Mouse (Mus musculus) midbrain, embryonic 16.5 days (tissue): ENCODE results near the gene Ankrd33. TPM values are rescaled to one million over a fixed set of nuclear protein-coding genes. Genes with fewer than 3 reads are reported as not detected.
"Not testable (repeated sequence)": the region's sequence is repeated elsewhere in the genome, so short reads cannot be mapped to it uniquely, and the experiment has no call there.

Experiments
- ATAC-seq: fragments of 200-750 bp; cut with Nextera tagmentation; 2 replicates; pipeline ENCODE4 v1.8.0; 2017; ENCODE audit warnings: moderate TSS enrichment
- H3K27ac ChIP-seq: fragments of 300-500 bp; sonication (generic); 2 replicates; pipeline ENCODE4 v1.5.1; 2014; ENCODE audit warnings: mild to moderate bottlenecking, low read length, mixed read lengths
- H3K27me3 ChIP-seq: fragments of 300-500 bp; sonication (generic); 2 replicates; pipeline ENCODE4 v1.6.1; 2014; ENCODE audit warnings: low read depth, low read length, mixed read lengths; ENCODE audit not compliant: control insufficient read depth, insufficient read depth
- H3K36me3 ChIP-seq: fragments of 300-500 bp; sonication (generic); 2 replicates; pipeline ENCODE4 v1.6.1; 2014; ENCODE audit warnings: mild to moderate bottlenecking, low read length, moderate library complexity, mixed read lengths; ENCODE audit not compliant: control insufficient read depth, insufficient read depth
- H3K4me1 ChIP-seq: fragments of 300-500 bp; sonication (generic); 2 replicates; pipeline ENCODE4 v1.6.1; 2014; ENCODE audit warnings: mild to moderate bottlenecking, low read length, mixed read lengths; ENCODE audit not compliant: control insufficient read depth, insufficient read depth
- H3K4me2 ChIP-seq: fragments of 300-500 bp; sonication (generic); 2 replicates; pipeline ENCODE4 v1.6.1; 2014; ENCODE audit warnings: mild to moderate bottlenecking, low read length, mixed read lengths
- H3K4me3 ChIP-seq: fragments of 300-500 bp; sonication (generic); 2 replicates; pipeline ENCODE4 v1.5.1; 2014; ENCODE audit warnings: low read depth, mild to moderate bottlenecking, low read length, moderate library complexity, mixed read lengths
- H3K9ac ChIP-seq: fragments of 300-500 bp; sonication (generic); 2 replicates; pipeline ENCODE4 v1.6.1; 2014; ENCODE audit warnings: low read depth, low read length, mixed read lengths
- H3K9me3 ChIP-seq: fragments of 300-500 bp; sonication (generic); replicated peaks from 2 replicates; pipeline ENCODE4 v1.6.1; 2014; ENCODE audit warnings: mild to moderate bottlenecking, low read length, mixed read lengths; ENCODE audit not compliant: control insufficient read depth, poor library complexity, severe bottlenecking
- WGBS: fragments of 180-500 bp; shearing (Covaris S2); extraction: QIAGEN DNeasy Blood & Tissue Kit; methylation state at CpG from one replicate; pipeline ENCODE4 v1.1.7; 2014; 5-methylcytosine and 5-hydroxymethylcytosine counted together
- polyA plus RNA-seq: library from polyadenylated mRNA; unstranded; fragments of >200 nt; fragmentation: Nextera tagmentation; extraction: Ambion mirVana; gene quantifications from 2 replicates; pipeline ENCODE4 v1.2.1, GENCODE M21; 2015

Gene Ankrd33
- polyA plus RNA-seq, 1 experiment from 2014 or later, result not detected

DNA sequence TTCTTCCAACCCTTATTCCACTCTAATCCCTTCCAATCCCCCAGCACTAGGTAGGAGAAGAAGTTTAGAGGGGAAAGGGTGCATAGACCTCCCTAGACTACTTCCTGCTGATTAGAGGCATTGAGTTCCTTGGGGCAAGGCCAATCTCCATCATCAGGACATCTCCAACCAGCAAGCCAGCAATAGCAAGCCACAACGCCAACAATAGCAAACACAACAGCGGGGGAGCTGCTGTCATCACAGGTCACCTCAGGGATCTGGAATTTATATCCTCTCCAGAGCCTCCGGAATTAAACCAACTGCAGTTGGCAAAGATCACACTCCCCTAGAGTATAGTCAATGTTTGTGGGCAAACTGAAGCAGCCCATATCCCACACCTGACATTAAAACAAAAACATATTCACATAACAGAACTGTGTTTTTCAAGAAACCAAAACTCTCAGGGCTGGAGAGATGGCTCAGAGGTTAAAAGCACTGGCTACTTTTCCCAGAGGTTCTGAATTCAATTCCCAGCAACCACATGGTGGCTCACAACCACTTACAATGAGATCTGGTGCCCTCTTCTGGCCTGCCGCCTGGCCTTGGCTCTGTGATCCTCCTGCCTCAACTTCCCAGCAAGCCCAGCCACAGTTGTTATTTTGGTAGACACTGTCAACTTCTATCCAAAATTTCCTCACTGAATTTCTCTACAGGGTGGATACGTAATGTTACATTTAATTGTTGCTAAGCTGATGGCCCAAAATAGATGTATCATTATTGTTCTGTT lies 7.5 kb upstream of the Ankrd33 start:
- no peaks in the 10 kb centered on the region for H3K36me3 ChIP-seq
- 88% methylated on average over 5 of the region's 5 CpGs for WGBS
- H3K4me1 ChIP-seq, result no peaks in the 10 kb centered on the region
- H3K9ac ChIP-seq, result no peak overlapping the region
- no peak overlapping the region for H3K4me2 ChIP-seq
- no peak overlapping the region for H3K4me3 ChIP-seq
- no peak overlapping the region for H3K27ac ChIP-seq
- no peak for ATAC-seq
- H3K9me3 ChIP-seq, result no peaks in the 10 kb centered on the region
- no peaks in the 10 kb centered on the region for H3K27me3 ChIP-seq

DNA sequence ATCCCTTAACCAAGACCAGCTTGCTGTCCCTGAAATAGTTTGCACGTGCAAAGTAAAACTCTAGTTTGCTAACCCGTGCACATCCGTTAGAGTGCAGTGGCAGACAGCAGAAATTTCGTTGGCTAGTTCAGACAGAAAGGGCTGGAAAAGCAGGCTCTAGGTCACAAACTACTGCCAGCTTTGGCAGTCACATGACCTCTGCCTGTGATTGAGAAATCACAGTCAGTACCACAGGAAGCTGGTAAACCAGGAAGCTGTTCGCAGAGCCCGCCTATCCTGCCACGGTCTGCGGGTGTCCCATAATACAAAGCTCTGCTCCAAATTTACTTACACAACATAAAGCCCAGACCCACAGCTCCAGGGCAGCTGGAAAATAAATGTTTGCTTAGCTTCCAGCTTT lies 2.4 kb upstream of the Ankrd33 start:
- no peak overlapping the region for H3K27ac ChIP-seq
- no peaks in the 10 kb centered on the region; the same call in 1 of the 2 replicates for H3K9me3 ChIP-seq
- ATAC-seq, result no peak
- H3K9ac ChIP-seq, result no peak overlapping the region
- no peak overlapping the region for H3K4me2 ChIP-seq
- H3K4me3 ChIP-seq, result no peak overlapping the region
- WGBS, result 85% methylated on average over 8 of the region's 8 CpGs
- H3K27me3 ChIP-seq, result no peaks in the 10 kb centered on the region
- H3K36me3 ChIP-seq, result no peaks in the 10 kb centered on the region
- no peaks in the 10 kb centered on the region for H3K4me1 ChIP-seq

DNA sequence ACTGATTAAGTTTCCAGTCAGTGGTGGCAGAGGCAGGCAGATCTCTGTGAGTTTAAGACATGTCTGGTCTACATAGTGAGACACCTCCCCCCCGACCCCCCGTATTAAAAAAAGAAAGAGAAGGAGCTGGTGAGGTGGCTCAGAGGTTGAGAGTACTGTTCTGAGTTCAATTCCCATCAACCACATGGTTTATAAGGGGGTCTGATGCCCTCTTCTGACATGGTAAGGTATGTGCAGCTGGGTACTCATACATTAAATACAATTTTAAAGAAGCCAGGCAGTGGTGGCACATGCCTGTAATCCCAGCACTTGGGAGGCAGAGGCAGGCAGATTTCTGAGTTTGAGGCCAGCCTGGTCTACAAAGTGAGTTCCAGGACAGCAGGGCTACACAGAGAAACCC lies 1.8 kb upstream of the Ankrd33 start:
- ATAC-seq, H3K9ac ChIP-seq, H3K4me3 ChIP-seq, H3K27ac ChIP-seq, H3K27me3 ChIP-seq, H3K9me3 ChIP-seq, H3K36me3 ChIP-seq, H3K4me1 ChIP-seq, H3K4me2 ChIP-seq: not testable (repeated sequence)
- whole genome bisulfite sequencing, result 88% methylated on average over 2 of the region's 2 CpGs

DNA sequence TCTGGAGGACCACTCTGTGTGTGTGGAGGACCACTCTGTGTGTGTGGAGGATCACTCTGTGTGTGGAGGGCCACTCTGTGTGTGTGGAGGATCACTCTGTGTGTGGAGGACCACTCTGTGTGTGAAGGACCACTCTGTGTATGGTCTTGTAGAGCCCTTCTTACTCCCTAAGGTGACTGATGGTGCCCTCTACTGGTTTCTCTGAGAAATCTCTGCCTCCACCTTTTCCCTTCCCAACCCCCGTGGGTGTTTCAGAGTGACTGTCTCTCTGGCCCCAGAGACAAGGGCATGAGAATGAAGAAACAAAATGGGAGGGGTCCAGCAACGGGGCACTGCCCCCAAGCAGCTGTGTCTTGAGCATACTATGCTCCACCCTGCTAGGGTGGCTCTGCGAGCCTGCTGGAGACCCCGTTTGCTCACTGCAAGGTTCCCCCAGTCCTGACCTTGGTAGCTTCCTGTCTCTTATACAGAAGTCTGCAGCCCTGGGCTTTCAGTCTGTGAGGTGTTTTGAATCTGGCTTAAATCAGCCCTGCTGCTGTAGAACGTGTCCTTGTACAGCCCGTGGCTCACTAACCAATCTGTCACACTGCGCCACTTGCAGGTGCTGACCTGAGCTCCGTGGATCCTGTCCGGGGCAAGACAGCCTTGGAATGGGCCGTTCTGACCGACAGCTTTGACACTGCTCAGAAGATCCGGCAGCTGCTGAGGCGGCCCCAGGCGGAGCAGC lies 3.0 kb downstream of the Ankrd33 start:
- H3K36me3 ChIP-seq, result no peaks in the 10 kb centered on the region
- WGBS, result 66% methylated on average over 14 of the region's 14 CpGs
- no peaks in the 10 kb centered on the region; the same call in 1 of the 2 replicates for H3K9me3 ChIP-seq
- no peak overlapping the region for H3K27ac ChIP-seq
- H3K9ac ChIP-seq, result no peak overlapping the region
- H3K4me3 ChIP-seq, result no peak overlapping the region
- H3K4me1 ChIP-seq, result no peaks in the 10 kb centered on the region
- no peaks in the 10 kb centered on the region for H3K27me3 ChIP-seq
- no peak for ATAC-seq
- H3K4me2 ChIP-seq, result no peak overlapping the region

DNA sequence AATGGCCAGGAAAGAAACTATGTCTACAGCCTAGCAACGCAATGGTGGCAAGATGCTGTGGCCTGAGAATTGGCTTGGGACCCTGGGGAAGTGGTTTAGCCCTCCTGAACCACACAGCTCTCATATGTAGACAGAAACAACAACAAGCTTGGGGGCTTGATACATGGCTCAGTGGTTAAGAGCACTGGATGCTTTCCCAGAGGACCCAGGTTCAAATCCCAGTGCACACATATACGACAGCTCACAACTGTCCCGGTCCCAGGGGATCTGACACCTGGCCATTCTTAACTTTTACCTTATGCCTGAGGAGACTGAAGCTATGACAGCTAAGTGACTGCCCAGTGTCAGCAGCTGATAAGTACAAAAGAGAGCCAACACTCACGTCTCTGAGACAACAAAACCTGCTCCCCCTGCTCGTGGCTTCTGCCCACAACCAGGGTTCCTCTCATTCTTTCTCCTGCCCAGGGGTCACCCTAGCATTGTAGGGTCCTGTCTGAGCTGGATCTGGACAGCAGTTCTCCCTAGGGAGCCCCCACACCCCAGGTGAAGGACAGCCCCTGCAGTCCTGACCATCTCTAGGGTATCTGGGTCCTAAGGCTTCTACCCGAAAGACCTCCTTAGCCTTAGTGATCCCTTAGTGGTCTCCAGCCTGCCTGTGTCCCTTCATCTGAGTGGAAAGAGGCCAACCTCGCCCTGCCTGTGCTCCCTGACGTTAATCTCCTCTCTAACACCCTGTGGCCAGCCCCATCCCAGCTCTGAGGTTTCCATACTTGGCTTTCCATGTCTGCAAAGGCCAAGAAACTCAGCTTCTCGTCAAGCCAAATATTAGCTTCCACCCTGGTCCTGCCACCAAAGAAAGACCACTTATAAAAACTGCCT lies 6.1 kb downstream of the Ankrd33 start:
- Histone ChIP-seq H3K4me3 (no peak overlapping the region), H3K4me1 (no peaks in the 10 kb centered on the region), H3K27me3 (no peaks in the 10 kb centered on the region), H3K27ac (no peak overlapping the region), H3K36me3 (no peaks in the 10 kb centered on the region), H3K9me3 (no peaks in the 10 kb centered on the region), H3K9ac (no peak overlapping the region), H3K4me2 (no peak overlapping the region)
- ATAC-seq, result no peak
- WGBS, result 71% methylated on average over 9 of the region's 9 CpGs

DNA sequence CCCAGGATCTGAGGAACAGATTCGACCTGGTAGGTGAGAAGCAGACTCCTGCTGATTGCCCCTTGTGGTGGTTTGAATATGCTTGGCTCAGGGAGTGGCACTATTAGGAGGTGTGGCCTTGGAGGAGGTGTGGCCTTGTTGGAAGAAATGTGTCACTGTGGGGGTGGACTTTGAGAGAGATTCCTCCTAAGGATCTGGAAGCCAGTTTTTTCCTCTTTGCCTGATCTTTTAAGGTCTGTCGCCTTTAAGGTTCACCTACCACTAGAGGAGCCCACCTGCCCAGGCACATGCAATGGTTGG lies 6.7 kb downstream of the Ankrd33 start:
- H3K4me2 ChIP-seq, result no peak overlapping the region
- no peak overlapping the region for H3K4me3 ChIP-seq
- peaks cover 4% of the 10 kb centered on the region for H3K27me3 ChIP-seq
- ATAC-seq, result no peak
- H3K4me1 ChIP-seq, result no peaks in the 10 kb centered on the region
- H3K36me3 ChIP-seq, result no peaks in the 10 kb centered on the region
- H3K9ac ChIP-seq, result no peak overlapping the region
- H3K9me3 ChIP-seq, result no peaks in the 10 kb centered on the region
- 24% methylated on average over 2 of the region's 2 CpGs for WGBS
- H3K27ac ChIP-seq, result no peak overlapping the region

DNA sequence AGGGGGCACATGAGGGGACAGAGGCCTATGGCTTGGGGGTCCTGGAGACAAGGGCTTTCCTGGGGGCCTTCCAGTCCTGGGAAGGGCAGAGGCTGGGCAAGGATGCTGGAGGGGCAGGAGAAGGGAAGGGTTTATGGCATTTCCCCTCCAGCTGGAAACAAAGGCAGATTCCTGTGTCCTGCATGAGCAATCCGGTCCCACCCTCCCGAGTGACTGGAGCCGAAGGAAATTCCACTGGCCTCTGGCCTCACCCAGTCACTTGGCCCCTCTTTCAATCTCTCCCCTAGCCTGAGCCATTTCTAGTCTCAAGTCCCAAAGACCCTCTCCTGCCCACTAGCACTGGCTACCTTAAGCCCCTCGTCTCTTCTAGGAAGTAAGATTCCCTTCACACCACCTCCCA lies 7.6 kb downstream of the Ankrd33 start:
- Histone ChIP-seq H3K4me1 (no peaks in the 10 kb centered on the region), H3K27ac (no peak overlapping the region), H3K9me3 (no peaks in the 10 kb centered on the region), H3K9ac (no peak overlapping the region), H3K36me3 (no peaks in the 10 kb centered on the region), H3K27me3 (peaks cover 13% of the 10 kb centered on the region), H3K4me3 (no peak overlapping the region), H3K4me2 (no peak overlapping the region)
- WGBS, result 54% methylated on average over 4 of the region's 4 CpGs
- no peak for ATAC-seq

DNA sequence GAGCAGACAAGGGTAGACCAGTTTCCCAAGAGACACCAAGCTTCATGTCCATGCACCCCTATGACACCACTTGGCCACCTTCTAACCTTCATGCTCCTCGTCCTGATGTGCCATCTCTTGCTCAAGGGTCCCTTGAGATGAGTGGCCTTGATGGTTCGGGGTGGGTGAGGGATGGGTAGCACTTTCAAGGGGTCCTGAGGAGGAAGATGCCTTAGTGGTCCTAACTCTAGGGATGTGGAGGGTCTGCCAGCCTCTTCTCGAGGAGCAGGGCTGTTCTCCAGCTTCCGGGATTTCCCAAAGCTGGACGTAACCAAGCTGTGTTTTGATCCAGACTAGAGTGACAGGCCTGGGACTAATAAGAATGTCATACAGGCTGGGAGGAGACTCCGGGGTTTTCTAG lies 10.0 kb downstream of the Ankrd33 start:
- WGBS, result 93% methylated on average over 6 of the region's 6 CpGs
- H3K9me3 ChIP-seq, result no peaks in the 10 kb centered on the region
- H3K4me2 ChIP-seq, result no peak overlapping the region
- H3K4me1 ChIP-seq, result peaks cover 3% of the 10 kb centered on the region; the same call in 1 of the 2 replicates
- H3K27me3 ChIP-seq, result peaks cover 23% of the 10 kb centered on the region
- H3K36me3 ChIP-seq, result no peaks in the 10 kb centered on the region
- H3K4me3 ChIP-seq, result no peak overlapping the region
- H3K9ac ChIP-seq, result no peak overlapping the region
- no peak overlapping the region for H3K27ac ChIP-seq
- ATAC-seq, result no peak
